Mouse (Mus musculus) naive thymus-derived CD4-positive, alpha-beta T cell, adult 2 months (primary cell): ENCODE measurements at regions not wholly inside any gene's neighbourhood (a gene's known extent, or its start where the extent isn't known, plus 50 kb on each side); places are given as distances from the start of the nearest gene placed in this dataset.

Experiments
- DNase-seq: peaks from one replicate; pipeline ENCODE4 v3.0.0-alpha.2; 2011; ENCODE audit warnings: low read depth

- no peak for DNase-seq
Observed at GRCm38 (mm10) chr4:53386309-53386708, 53.9 kb upstream of the Slc44a1 start.

- peak; percentile 80 for DNase-seq
Observed at GRCm38 (mm10) chr4:53384761-53385160, 55.5 kb upstream of the Slc44a1 start.

- no peak for DNase-seq
Observed at GRCm38 (mm10) chr4:53384104-53384503, 56.1 kb upstream of the Slc44a1 start.

- DNase-seq: no peak
Observed at GRCm38 (mm10) chr4:53382012-53382411, 58.2 kb upstream of the Slc44a1 start.

GRCm38 (mm10) chr4:53379855-53380254 is 60.4 kb upstream of the Slc44a1 start:
- DNase-seq: no peak

GRCm38 (mm10) chr4:53376995-53377394 is 63.2 kb upstream of the Slc44a1 start:
- no peak for DNase-seq

GRCm38 (mm10) chr4:53356374-53356773 is 83.8 kb upstream of the Slc44a1 start:
- DNase-seq: no peak

- DNase-seq: peak; percentile 11
Observed at GRCm38 (mm10) chr4:53354961-53355360, 85.3 kb upstream of the Slc44a1 start.

GRCm38 (mm10) chr4:53353399-53354090 is 86.7 kb upstream of the Slc44a1 start:
- no peak for DNase-seq

- DNase-seq: no peak
Observed at GRCm38 (mm10) chr4:53351104-53351607, 89.1 kb upstream of the Slc44a1 start.

GRCm38 (mm10) chr4:53345346-53345745 is 94.9 kb upstream of the Slc44a1 start:
- DNase-seq: no peak

GRCm38 (mm10) chr4:53344546-53344945 is 95.7 kb upstream of the Slc44a1 start:
- no peak for DNase-seq

GRCm38 (mm10) chr4:53341181-53341580 is 99.0 kb upstream of the Slc44a1 start:
- no peak for DNase-seq

GRCm38 (mm10) chr4:53340021-53340667 is 100.1 kb upstream of the Slc44a1 start:
- no peak for DNase-seq

- no peak for DNase-seq
Observed at GRCm38 (mm10) chr4:53339125-53340020, 100.8 kb upstream of the Slc44a1 start.

GRCm38 (mm10) chr4:53338479-53338878 is 101.7 kb upstream of the Slc44a1 start:
- DNase-seq: no peak

- DNase-seq: no peak
Observed at GRCm38 (mm10) chr4:53337784-53338183, 102.4 kb upstream of the Slc44a1 start.

- no peak for DNase-seq
Observed at GRCm38 (mm10) chr4:53327382-53328165, 112.6 kb upstream of the Slc44a1 start.

- DNase-seq: no peak
Observed at GRCm38 (mm10) chr4:53323838-53324237, 116.4 kb upstream of the Slc44a1 start.

GRCm38 (mm10) chr4:53323195-53323594 is 117.0 kb upstream of the Slc44a1 start:
- peak; percentile 5 for DNase-seq

- no peak for DNase-seq
Observed at GRCm38 (mm10) chr4:53322484-53322883, 117.7 kb upstream of the Slc44a1 start.
